Mouse (Mus musculus) erythroid progenitor cell, adult 5-6 weeks (primary cell): ENCODE results near the gene Aff4. TPM values are rescaled to one million over a fixed set of nuclear protein-coding genes. Genes with fewer than 3 reads are reported as not detected.
"Not testable (repeated sequence)": the region's sequence is repeated elsewhere in the genome, so short reads cannot be mapped to it uniquely, and the experiment has no call there.

ENCODE experiments used
- ATAC-seq: replicated peaks from 2 replicates; pipeline ENCODE4 v1.8.0; 2016; ENCODE audit warnings: moderate number of reproducible peaks, mild to moderate bottlenecking, moderate TSS enrichment, inconsistent platforms; ENCODE audit not compliant: poor library complexity, low FRiP score, severe bottlenecking
- total RNA-seq, 2 experiments: library from RNA; stranded (forward) in 1 of 2; stranded (reverse) in 1 of 2; fragments of 150-400 nt in 1 of 2; fragments of 186-747, 209-891 nt in 1 of 2; gene quantifications; 2 replicates each; pipeline versions ENCODE4 v1.2.3 to v1.2.4; 2015 to 2017; ENCODE audit warnings: low replicate concordance in 2 of 2

The Aff4 gene
- total RNA-seq, 2 experiments from 2014 or later = 20.7 to 23.9 TPM

GRCm38 (mm10) chr11:53336182-53336571 is 14.5 kb upstream of the Aff4 start:
- ATAC-seq = no peak

- no peak for ATAC-seq
Observed at GRCm38 (mm10) chr11:53336924-53337323, 13.7 kb upstream of the Aff4 start.

GRCm38 (mm10) chr11:53337684-53338083 is 12.9 kb upstream of the Aff4 start:
- no peak for ATAC-seq

DNA sequence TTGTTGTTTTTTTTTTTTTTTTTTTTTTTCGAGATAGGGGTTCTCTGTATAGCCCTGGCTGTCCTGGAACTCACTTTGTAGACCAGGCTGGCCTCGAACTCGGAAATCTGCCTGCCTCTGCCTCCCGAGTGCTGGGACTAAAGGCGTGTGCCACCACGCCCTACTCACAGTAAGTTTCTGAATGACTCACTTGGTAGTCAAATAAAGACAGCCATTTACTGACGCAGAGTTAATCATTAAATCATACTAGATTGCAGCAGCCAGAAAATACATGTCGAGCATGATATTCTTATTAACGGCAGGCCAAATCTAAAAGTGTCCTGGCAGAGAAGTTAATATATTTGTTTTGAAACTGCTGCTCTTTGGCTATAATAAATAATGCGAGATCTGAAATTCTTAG is 9.6 kb upstream of the Aff4 start:
- not testable (repeated sequence) for ATAC-seq

- ATAC-seq = no peak
Observed at GRCm38 (mm10) chr11:53342711-53343110, 7.9 kb upstream of the Aff4 start.

GRCm38 (mm10) chr11:53345328-53345727 is 5.3 kb upstream of the Aff4 start:
- no peak for ATAC-seq

DNA sequence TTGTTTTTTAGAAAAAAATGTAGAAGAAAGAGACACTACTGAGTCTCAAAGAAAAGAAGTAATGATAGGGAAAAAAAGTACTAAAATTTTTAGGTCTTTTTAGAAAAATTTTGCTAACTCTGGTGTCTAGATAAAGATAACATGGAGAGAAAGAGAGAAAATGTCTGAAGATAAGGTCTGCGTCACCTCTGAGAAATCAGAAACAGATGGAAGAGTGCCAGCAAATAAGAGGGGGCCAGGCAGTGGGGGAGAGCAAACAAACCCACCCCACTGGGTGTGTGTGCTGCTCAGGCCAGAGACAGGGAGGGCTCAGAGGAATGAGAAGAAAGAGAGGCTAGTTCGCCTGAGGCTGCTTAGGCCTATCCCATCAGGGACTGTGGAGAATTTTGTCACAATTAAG is 4.9 kb upstream of the Aff4 start:
- no peak for ATAC-seq

DNA sequence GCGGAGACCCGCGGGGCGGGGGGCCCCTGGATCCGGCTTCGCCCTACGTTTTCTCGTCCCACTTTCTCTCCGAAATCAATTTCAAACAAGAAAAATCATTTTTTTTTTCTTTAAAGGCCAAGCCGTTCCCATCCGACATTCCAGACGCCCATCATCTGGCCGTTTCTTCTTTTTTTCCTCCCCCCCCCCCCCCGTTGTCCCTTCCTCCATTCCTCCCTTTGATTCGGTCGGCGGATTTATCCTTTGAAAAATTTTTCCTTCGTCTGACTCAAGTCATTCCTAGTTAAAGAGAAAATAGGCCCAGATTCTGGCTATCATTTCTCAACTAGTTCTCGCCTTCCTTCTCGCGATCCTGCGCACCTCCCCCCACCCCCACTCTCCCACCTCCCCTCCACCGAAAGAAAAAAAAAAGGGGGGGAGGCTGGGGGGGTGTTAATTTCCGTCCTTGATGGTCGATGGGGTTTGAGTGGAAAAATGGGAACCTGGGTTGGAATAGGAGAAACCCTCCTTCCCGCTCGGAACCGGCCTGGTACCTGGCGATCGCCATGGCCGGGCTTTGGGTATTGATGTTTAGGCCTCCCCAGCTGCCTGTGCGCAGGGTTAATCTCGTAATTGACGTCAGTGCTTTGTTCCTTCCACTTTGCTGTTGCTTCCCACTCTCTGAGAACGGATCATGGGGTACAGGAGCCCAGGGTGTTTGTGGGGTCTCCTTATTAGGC is 750 bp downstream of the Aff4 start:
- ATAC-seq = no peak

- no peak for ATAC-seq
Observed at GRCm38 (mm10) chr11:53351943-53352590, 1.4 kb downstream of the Aff4 start.

GRCm38 (mm10) chr11:53358504-53359155 is 8.0 kb downstream of the Aff4 start:
- no peak for ATAC-seq

- ATAC-seq = no peak
Observed at GRCm38 (mm10) chr11:53367032-53367431, 16.4 kb downstream of the Aff4 start.

- no peak; the same call in 1 of the 2 replicates for ATAC-seq
Observed at GRCm38 (mm10) chr11:53378918-53379317, 28.3 kb downstream of the Aff4 start.

- ATAC-seq = no peak
Observed at GRCm38 (mm10) chr11:53383758-53384428, 33.3 kb downstream of the Aff4 start.

DNA sequence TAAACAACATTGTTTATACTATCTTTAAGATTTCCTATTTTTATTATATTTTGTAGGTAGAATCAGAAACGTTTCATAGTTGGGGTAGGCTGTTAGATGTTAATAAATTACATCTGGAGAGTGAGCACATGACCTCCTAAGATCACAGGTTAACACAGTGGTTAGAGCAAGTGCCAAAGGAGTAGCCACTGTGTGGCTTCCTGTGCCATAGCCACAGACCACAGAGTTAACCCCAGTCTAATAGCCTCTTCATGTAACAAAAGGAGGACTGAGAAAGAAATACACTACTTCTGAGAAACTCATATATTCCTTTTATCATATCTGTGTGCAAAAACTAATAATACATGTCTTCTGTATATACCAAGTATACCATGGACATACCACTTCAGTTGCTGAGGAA is 43.2 kb downstream of the Aff4 start:
- ATAC-seq = no peak

- no peak for ATAC-seq
Observed at GRCm38 (mm10) chr11:53403638-53404037, 53.0 kb downstream of the Aff4 start.

GRCm38 (mm10) chr11:53411738-53412137 is 61.1 kb downstream of the Aff4 start:
- no peak for ATAC-seq

GRCm38 (mm10) chr11:53413871-53414270 is 63.2 kb downstream of the Aff4 start:
- no peak for ATAC-seq

- no peak for ATAC-seq
Observed at GRCm38 (mm10) chr11:53418048-53418447, 67.4 kb downstream of the Aff4 start.

GRCm38 (mm10) chr11:53423036-53423435 is 72.4 kb downstream of the Aff4 start, which contains the start of gene Leap2:
Leap2 (minus strand) TSS chr11:53423170.
- no peak for ATAC-seq

GRCm38 (mm10) chr11:53424826-53425225 is 74.2 kb downstream of the Aff4 start:
- ATAC-seq = no peak
